Mouse (Mus musculus) MEL-GATA-1-ER (cell line): ENCODE measurements around the gene Agpat1.

Experiments used
- DNase-seq: peaks from one replicate; pipeline ENCODE4 v3.0.0-alpha.2; 2012; ENCODE audit warnings: low read depth; ENCODE audit errors: extremely low read depth

Gene Agpat1

GRCm38 (mm10) chr17:34604511-34605237 lies 612 bp downstream of the Agpat1 start:
- DNase-seq = no peak

GRCm38 (mm10) chr17:34605609-34606008 lies 1.5 kb downstream of the Agpat1 start:
- peak; percentile 78 for DNase-seq

- DNase-seq = no peak
Observed at GRCm38 (mm10) chr17:34606186-34607039, 2.4 kb downstream of the Agpat1 start.

- DNase-seq = no peak
Observed at GRCm38 (mm10) chr17:34607997-34608396, 3.9 kb downstream of the Agpat1 start.

- no peak for DNase-seq
Observed at GRCm38 (mm10) chr17:34611050-34611449, 7.0 kb downstream of the Agpat1 start.

GRCm38 (mm10) chr17:34613054-34613645 lies 9.1 kb downstream of the Agpat1 start:
- peak; percentile 66 for DNase-seq

- DNase-seq = no peak
Observed at GRCm38 (mm10) chr17:34613830-34614229, 9.8 kb downstream of the Agpat1 start.

- no peak for DNase-seq
Observed at GRCm38 (mm10) chr17:34615871-34616270, 11.8 kb downstream of the Agpat1 start, which contains the start of gene Egfl8. Egfl8 (minus strand) TSS chr17:34615971.

- DNase-seq = peak; percentile 66
Observed at GRCm38 (mm10) chr17:34618999-34619398, 14.9 kb downstream of the Agpat1 start.

GRCm38 (mm10) chr17:34621006-34621405 lies 16.9 kb downstream of the Agpat1 start:
- DNase-seq = no peak

GRCm38 (mm10) chr17:34623161-34623560 lies 19.1 kb downstream of the Agpat1 start:
- no peak for DNase-seq

- DNase-seq = no peak
Observed at GRCm38 (mm10) chr17:34624981-34625380, 20.9 kb downstream of the Agpat1 start.

GRCm38 (mm10) chr17:34626062-34626772 lies 22.2 kb downstream of the Agpat1 start:
- DNase-seq = no peak

- no peak for DNase-seq
Observed at GRCm38 (mm10) chr17:34626773-34627092, 22.7 kb downstream of the Agpat1 start.

- DNase-seq = peak; percentile 94
Observed at GRCm38 (mm10) chr17:34627093-34627942, 23.3 kb downstream of the Agpat1 start.

GRCm38 (mm10) chr17:34627943-34628643 lies 24.0 kb downstream of the Agpat1 start, which contains the start of gene Ppt2:
Ppt2 (minus strand) TSS chr17:34628510.
- no peak for DNase-seq

- DNase-seq = no peak
Observed at GRCm38 (mm10) chr17:34628644-34628967, 24.5 kb downstream of the Agpat1 start.

GRCm38 (mm10) chr17:34629221-34629751 lies 25.2 kb downstream of the Agpat1 start, which contains the start of gene Prrt1:
Prrt1 (plus strand) TSS chr17:34629533.
- DNase-seq = no peak

- DNase-seq = no peak
Observed at GRCm38 (mm10) chr17:34629796-34630603, 25.9 kb downstream of the Agpat1 start.
